Mouse (Mus musculus) midbrain, embryonic 11.5 days (tissue): Measurements from ENCODE around the gene Wdr37. TPM values are rescaled to one million over a fixed set of nuclear protein-coding genes. Genes with fewer than 3 reads are reported as not detected.

Source experiments
- ATAC-seq: fragments of 200-750 bp; cut with Nextera tagmentation; 2 replicates; pipeline ENCODE4 v1.8.0; 2017; ENCODE audit warnings: moderate TSS enrichment, moderate library complexity; ENCODE audit not compliant: low FRiP score
- DNase-seq: peaks from one replicate; pipeline ENCODE4 v3.0.0; 2015; ENCODE audit warnings: low spot score; ENCODE audit errors: missing footprints
- H3K27ac ChIP-seq: fragments of 300-500 bp; sonication (generic); 2 replicates; pipeline ENCODE4 v1.5.1; 2014; ENCODE audit warnings: low read depth, low read length
- H3K27me3 ChIP-seq: fragments of 300-500 bp; sonication (generic); 2 replicates; pipeline ENCODE4 v1.6.1; 2014; ENCODE audit warnings: mild to moderate bottlenecking, low read length, moderate library complexity, mixed read lengths; ENCODE audit not compliant: control insufficient read depth, insufficient read depth
- H3K36me3 ChIP-seq: fragments of 300-500 bp; sonication (generic); 2 replicates; pipeline ENCODE4 v1.6.1; 2014; ENCODE audit warnings: mild to moderate bottlenecking, low read length, moderate library complexity, mixed read lengths; ENCODE audit not compliant: control insufficient read depth, insufficient read depth
- H3K4me1 ChIP-seq: fragments of 300-500 bp; sonication (generic); 2 replicates; pipeline ENCODE4 v1.6.1; 2014; ENCODE audit warnings: low read length; ENCODE audit not compliant: control insufficient read depth, insufficient read depth
- H3K4me2 ChIP-seq: fragments of 300-500 bp; sonication (generic); 2 replicates; pipeline ENCODE4 v1.6.1; 2014; ENCODE audit warnings: mild to moderate bottlenecking, moderate library complexity
- H3K4me3 ChIP-seq: fragments of 300-500 bp; sonication (generic); 2 replicates; pipeline ENCODE4 v1.5.1; 2014; ENCODE audit warnings: low read depth, low read length
- H3K9ac ChIP-seq: fragments of 300-500 bp; sonication (generic); 2 replicates; pipeline ENCODE4 v1.6.1; 2014; ENCODE audit warnings: low read length
- H3K9me3 ChIP-seq: fragments of 300-500 bp; sonication (generic); 2 replicates; pipeline ENCODE4 v1.6.1; 2016; ENCODE audit warnings: low read length; ENCODE audit not compliant: control insufficient read depth
- WGBS: fragments of 180-500 bp; shearing (Covaris S2); extraction: QIAGEN DNeasy Blood & Tissue Kit; methylation state at CpG from one replicate; pipeline ENCODE4 v1.1.7; 2014; 5-methylcytosine and 5-hydroxymethylcytosine counted together
- polyA plus RNA-seq: library from polyadenylated mRNA; unstranded; fragments of >200 nt; fragmentation: Nextera tagmentation; extraction: Ambion mirVana; gene quantifications from 2 replicates; pipeline ENCODE4 v1.2.1, GENCODE M21; 2014

Wdr37 gene
- polyA plus RNA-seq, 1 experiment from 2014 or later = 46.2 TPM

DNA sequence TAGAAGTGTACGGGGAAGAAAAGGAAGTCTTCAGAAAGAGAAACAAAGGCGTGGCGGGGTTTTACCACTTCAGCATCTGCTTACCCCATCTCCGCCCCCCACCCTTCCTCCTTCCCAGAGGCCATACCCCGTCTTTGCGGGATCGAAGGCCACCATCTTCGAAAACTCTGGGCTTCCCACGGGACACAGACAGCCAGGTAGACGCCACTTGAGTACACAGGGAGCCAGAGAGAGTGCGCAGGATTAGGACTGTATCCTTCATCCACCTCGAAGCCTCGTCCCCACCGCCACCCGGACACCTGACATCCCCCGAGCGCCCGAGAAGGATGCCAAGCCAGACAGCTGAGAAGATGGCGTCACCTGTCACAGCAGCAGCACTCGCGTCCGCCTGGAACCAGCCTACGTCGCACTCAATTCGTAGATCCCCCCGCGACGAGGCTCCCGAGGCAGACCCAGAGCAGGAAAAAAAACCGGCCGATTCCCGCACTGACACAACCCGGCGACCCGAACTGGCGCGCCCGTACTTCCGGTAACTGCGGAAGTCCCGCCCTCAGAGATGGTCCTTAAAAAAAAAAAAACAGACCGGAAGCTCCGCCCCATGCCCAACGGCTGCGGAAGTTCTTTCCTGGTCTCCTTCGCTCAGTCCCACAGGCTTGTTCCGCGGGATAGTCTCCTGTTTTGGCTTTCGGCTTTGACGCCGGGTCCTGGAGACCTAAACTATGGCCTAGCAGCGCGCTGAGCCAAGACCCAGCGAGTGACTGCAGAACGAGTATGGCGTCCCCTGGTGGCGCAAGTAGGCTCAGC lies 997 bp downstream of the Wdr37 start:
- Histone ChIP-seq H3K27me3 (no peaks in the 10 kb centered on the region), H3K27ac (peak overlapping the region; percentile 92), H3K9ac (peak overlapping the region; percentile 87), H3K4me1 (peaks cover 8% of the 10 kb centered on the region), H3K4me3 (peak overlapping the region; percentile 88), H3K36me3 (no peaks in the 10 kb centered on the region), H3K9me3 (no peaks in the 10 kb centered on the region), H3K4me2 (peak overlapping the region; percentile 81)
- under 1% methylated on average over 56 of the region's 57 CpGs for WGBS
- DNase-seq = peak; percentile 99
- peak; percentile 91 for ATAC-seq

- H3K27me3 ChIP-seq = no peaks in the 10 kb centered on the region
- WGBS = 6% methylated on average over 9 of the region's 9 CpGs
- peak overlapping the region; percentile 92; the same call in 1 of the 2 replicates for H3K27ac ChIP-seq
- H3K9ac ChIP-seq = peak overlapping the region; percentile 87
- H3K4me1 ChIP-seq = peaks cover 8% of the 10 kb centered on the region
- no peak for ATAC-seq
- peak overlapping the region; percentile 81 for H3K4me2 ChIP-seq
- no peak for DNase-seq
- H3K4me3 ChIP-seq = peak overlapping the region; percentile 88
- H3K36me3 ChIP-seq = no peaks in the 10 kb centered on the region
- no peaks in the 10 kb centered on the region for H3K9me3 ChIP-seq
Measured at GRCm38 (mm10) chr13:8870160-8870509, 1.6 kb downstream of the Wdr37 start.

GRCm38 (mm10) chr13:8869578-8870157 lies 2.0 kb downstream of the Wdr37 start:
- 76% methylated on average over 5 of the region's 5 CpGs for WGBS
- H3K4me1 ChIP-seq = peaks cover 8% of the 10 kb centered on the region
- peak overlapping the region; percentile 87 for H3K9ac ChIP-seq
- no peak overlapping the region for H3K27ac ChIP-seq
- H3K27me3 ChIP-seq = no peaks in the 10 kb centered on the region
- peak overlapping the region; percentile 81 for H3K4me2 ChIP-seq
- H3K4me3 ChIP-seq = peak overlapping the region; percentile 88
- no peaks in the 10 kb centered on the region for H3K9me3 ChIP-seq
- ATAC-seq = no peak
- no peaks in the 10 kb centered on the region for H3K36me3 ChIP-seq
- no peak for DNase-seq

DNA sequence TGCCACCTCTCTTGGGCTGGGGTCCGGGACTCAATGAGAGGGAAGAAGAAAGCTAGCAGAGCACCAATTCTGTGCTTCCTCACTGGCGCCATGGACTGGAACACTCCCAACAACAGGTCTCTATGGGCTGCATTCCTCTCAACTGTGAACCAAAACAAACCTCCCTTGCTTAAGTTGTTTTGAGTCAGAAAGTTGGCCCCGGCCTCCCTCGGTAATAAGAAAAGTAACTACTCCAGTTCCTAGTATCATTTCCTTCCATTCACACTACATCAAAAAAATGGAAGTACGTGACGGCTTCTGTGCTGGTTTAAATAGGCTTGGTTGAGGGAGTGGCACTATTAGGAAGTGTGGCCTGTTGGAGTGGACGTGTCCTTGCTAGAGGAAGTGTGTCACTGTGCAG lies 5.1 kb downstream of the Wdr37 start:
- no peak for DNase-seq
- ATAC-seq = no peak
- WGBS = 89% methylated on average over 7 of the region's 7 CpGs

GRCm38 (mm10) chr13:8864990-8865389 lies 6.7 kb downstream of the Wdr37 start:
- H3K4me2 ChIP-seq = no peak overlapping the region
- H3K36me3 ChIP-seq = peaks cover 4% of the 10 kb centered on the region; the same call in 1 of the 2 replicates
- DNase-seq = no peak
- H3K4me1 ChIP-seq = peaks cover 7% of the 10 kb centered on the region
- no peak overlapping the region for H3K4me3 ChIP-seq
- ATAC-seq = no peak
- H3K27me3 ChIP-seq = no peaks in the 10 kb centered on the region
- no peak overlapping the region for H3K27ac ChIP-seq
- 92% methylated on average over 3 of the region's 3 CpGs for WGBS
- no peak overlapping the region for H3K9ac ChIP-seq
- no peaks in the 10 kb centered on the region for H3K9me3 ChIP-seq

More for the DNA sequence above, 5.1 kb downstream of the Wdr37 start:
- Histone ChIP-seq H3K4me1 (peaks cover 8% of the 10 kb centered on the region), H3K27ac (no peak overlapping the region), H3K4me3 (no peak overlapping the region), H3K9me3 (no peaks in the 10 kb centered on the region), H3K36me3 (no peaks in the 10 kb centered on the region), H3K4me2 (no peak overlapping the region), H3K27me3 (no peaks in the 10 kb centered on the region), H3K9ac (no peak overlapping the region)

- Histone ChIP-seq H3K27ac (no peak overlapping the region), H3K36me3 (peaks cover 4% of the 10 kb centered on the region; the same call in 1 of the 2 replicates), H3K27me3 (no peaks in the 10 kb centered on the region), H3K9ac (no peak overlapping the region), H3K4me3 (no peak overlapping the region), H3K9me3 (no peaks in the 10 kb centered on the region), H3K4me2 (no peak overlapping the region), H3K4me1 (no peaks in the 10 kb centered on the region)
- ATAC-seq = no peak
- WGBS = 91% methylated on average over 9 of the region's 9 CpGs
- no peak for DNase-seq
Measured at GRCm38 (mm10) chr13:8860861-8861260, 10.8 kb downstream of the Wdr37 start.

GRCm38 (mm10) chr13:8858453-8858852 lies 13.3 kb downstream of the Wdr37 start:
- H3K36me3 ChIP-seq = peaks cover 4% of the 10 kb centered on the region; the same call in 1 of the 2 replicates
- no peak overlapping the region for H3K27ac ChIP-seq
- no peaks in the 10 kb centered on the region for H3K4me1 ChIP-seq
- H3K4me2 ChIP-seq = no peak overlapping the region
- no peaks in the 10 kb centered on the region for H3K27me3 ChIP-seq
- WGBS = 95% methylated on average over 6 of the region's 6 CpGs
- no peak overlapping the region for H3K4me3 ChIP-seq
- ATAC-seq (no peak), DNase-seq (no peak)
- no peak overlapping the region for H3K9ac ChIP-seq
- H3K9me3 ChIP-seq = no peaks in the 10 kb centered on the region

- ATAC-seq = no peak
- no peaks in the 10 kb centered on the region for H3K9me3 ChIP-seq
- no peaks in the 10 kb centered on the region; the same call in 1 of the 2 replicates for H3K36me3 ChIP-seq
- WGBS = 92% methylated on average over 2 of the region's 2 CpGs
- H3K4me1 ChIP-seq = no peaks in the 10 kb centered on the region
- no peak overlapping the region for H3K4me2 ChIP-seq
- no peak overlapping the region for H3K4me3 ChIP-seq
- H3K27ac ChIP-seq = no peak overlapping the region
- DNase-seq = no peak
- no peaks in the 10 kb centered on the region for H3K27me3 ChIP-seq
- no peak overlapping the region for H3K9ac ChIP-seq
Measured at GRCm38 (mm10) chr13:8854769-8855168, 16.9 kb downstream of the Wdr37 start.

GRCm38 (mm10) chr13:8853424-8853823 lies 18.3 kb downstream of the Wdr37 start:
- Histone ChIP-seq H3K27me3 (no peaks in the 10 kb centered on the region), H3K9ac (no peak overlapping the region), H3K4me2 (no peak overlapping the region), H3K27ac (no peak overlapping the region), H3K4me1 (no peaks in the 10 kb centered on the region), H3K9me3 (no peaks in the 10 kb centered on the region), H3K36me3 (0 out of 2 replicates have a peak, but pooled peaks cover 3% of the 10 kb centered on the region), H3K4me3 (no peak overlapping the region)
- no peak for DNase-seq
- 97% methylated on average over 4 of the region's 4 CpGs for WGBS
- ATAC-seq = no peak
